Mouse (Mus musculus) lung, adult 10 weeks (tissue): ENCODE measurements around the gene Paqr9. TPM values are rescaled to one million over a fixed set of nuclear protein-coding genes. Genes with fewer than 3 reads are reported as not detected.

Experiments used
- polyA plus RNA-seq: library from polyadenylated mRNA; stranded (reverse); fragments of 350-450 nt; fragmentation: Illumina TruSeq; extraction: RNeasy Lipid Tissue Mini Kit (QIAGEN cat#74804); gene quantifications from one replicate; pipeline ENCODE4 v1.2.3, GENCODE M21; 2014; ENCODE audit warnings: low read depth, low replicate concordance; ENCODE audit not compliant: insufficient read depth

Gene Paqr9
- polyA plus RNA-seq = 0.40 TPM

GRCm38 (mm10) chr9:95559059-95559935 lies at the start of gene Paqr9:
TSS of gene Paqr9 (plus strand) at chr9:95559657.

GRCm38 (mm10) chr9:95511472-95512330 lies 47.8 kb upstream of the Paqr9 start, which contains the start of gene U2surp:
TSS of gene U2surp (minus strand) at chr9:95511996.

Other genes with a start within 250 kb of the Paqr9 start
- gene Chst2, start 152.9 kb upstream of the Paqr9 start, polyA plus RNA-seq = 4.4 TPM
- gene U2surp, start 47.7 kb upstream of the Paqr9 start, polyA plus RNA-seq = 12.8 TPM
- gene Pcolce2, start 77.9 kb downstream of the Paqr9 start, polyA plus RNA-seq = 154 TPM
- gene Trpc1, start 190.7 kb downstream of the Paqr9 start, polyA plus RNA-seq = 3.2 TPM